Mouse (Mus musculus): ENCODE measurements around the gene Gm28048.

DNA sequence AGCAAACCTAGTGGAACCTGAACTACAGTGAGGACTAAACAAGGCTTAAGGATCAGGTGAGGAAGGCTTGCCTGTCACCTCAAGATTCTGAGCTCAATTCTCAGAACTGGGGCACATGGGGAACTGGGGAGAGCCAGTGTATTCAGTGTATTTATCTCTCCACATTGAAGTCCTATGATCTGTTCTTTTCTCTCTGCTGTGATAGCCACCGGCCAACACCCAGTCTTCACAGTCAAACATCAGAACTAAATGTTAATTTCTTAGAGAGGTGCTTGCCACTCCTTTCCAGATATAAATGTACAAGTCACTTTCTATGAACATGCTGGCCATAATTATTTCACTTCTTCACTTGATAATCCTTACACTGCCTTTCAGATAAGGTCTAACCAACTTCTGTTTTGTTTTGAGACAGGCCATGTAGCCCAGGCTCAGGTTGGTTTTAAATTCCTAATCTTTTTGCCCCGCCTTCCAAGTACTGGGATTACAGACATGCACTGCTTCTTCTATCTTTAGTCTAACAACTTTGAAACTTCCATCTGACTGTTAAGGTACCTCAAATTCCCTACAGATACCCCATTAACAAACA is 50.5 kb downstream of the Gm28048 start:
- TF ChIP-seq POLR2A (IDR thresholded peaks at IDR 0.05; ENCODE audit: borderline replicate concordance, extremely low read depth, insufficient read depth, insufficient read length, poor library complexity, severe bottlenecking) = no peak
- no peak for TF ChIP-seq CTCF (IDR thresholded peaks at IDR 0.05; ENCODE audit: borderline replicate concordance, extremely low read depth, insufficient read depth, insufficient read length)
